Mouse (Mus musculus) CD4-positive, CD25-positive, alpha-beta regulatory T cell, adult 4 months (primary cell): Measurements from ENCODE around the gene Gja5. TPM values are rescaled to one million over a fixed set of nuclear protein-coding genes. Genes with fewer than 3 reads are reported as not detected.
A peak's percentile ranks its signal among the peaks of the same experiment; 100 is the strongest.

Source experiments
- ATAC-seq: one replicate; pipeline ENCODE4 v1.8.0; 2017
- polyA plus RNA-seq, 2 experiments: library from polyadenylated mRNA; unstranded; fragments of 100-300 nt; shearing (Covaris generic); gene quantifications; one replicate each; pipeline ENCODE4 v1.2.1; 2017

Gene Gja5
- polyA plus RNA-seq, 2 experiments from 2014 or later, result not detected

- no peak for ATAC-seq
These were observed 33.1 kb downstream of the Gja5 start for GRCm38 (mm10) chr3:96937606-96938005.

GRCm38 (mm10) chr3:96938738-96939137, 34.2 kb downstream of the Gja5 start:
- peak; percentile 72 for ATAC-seq

- no peak for ATAC-seq
These were observed 38.2 kb downstream of the Gja5 start for GRCm38 (mm10) chr3:96942706-96943105.

GRCm38 (mm10) chr3:96953489-96954233, 49.2 kb downstream of the Gja5 start:
- ATAC-seq, result no peak

- ATAC-seq, result no peak
These were observed 56.1 kb downstream of the Gja5 start for GRCm38 (mm10) chr3:96960597-96960996.

GRCm38 (mm10) chr3:96963088-96964034, 58.9 kb downstream of the Gja5 start:
- ATAC-seq, result no peak

GRCm38 (mm10) chr3:96970986-96971385, 66.5 kb downstream of the Gja5 start:
- no peak for ATAC-seq

- no peak for ATAC-seq
These were observed 70.0 kb downstream of the Gja5 start for GRCm38 (mm10) chr3:96974467-96974866.

- no peak for ATAC-seq
These were observed 71.1 kb downstream of the Gja5 start for GRCm38 (mm10) chr3:96975628-96976027.

GRCm38 (mm10) chr3:96977507-96977906, 73.0 kb downstream of the Gja5 start:
- no peak for ATAC-seq

- no peak for ATAC-seq
These were observed 74.0 kb downstream of the Gja5 start for GRCm38 (mm10) chr3:96978469-96978868.

- no peak for ATAC-seq
These were observed 74.5 kb downstream of the Gja5 start for GRCm38 (mm10) chr3:96979020-96979419.

- no peak for ATAC-seq
These were observed 77.3 kb downstream of the Gja5 start for GRCm38 (mm10) chr3:96981833-96982232.

GRCm38 (mm10) chr3:96982666-96983065, 78.2 kb downstream of the Gja5 start:
- ATAC-seq, result no peak

- ATAC-seq, result no peak
These were observed 88.0 kb downstream of the Gja5 start for GRCm38 (mm10) chr3:96992526-96992925.

- ATAC-seq, result no peak
These were observed 93.3 kb downstream of the Gja5 start for GRCm38 (mm10) chr3:96997770-96998169.

- ATAC-seq, result no peak
These were observed 98.6 kb downstream of the Gja5 start for GRCm38 (mm10) chr3:97003111-97003510.

- ATAC-seq, result no peak
These were observed 100.0 kb downstream of the Gja5 start for GRCm38 (mm10) chr3:97004509-97004908.

- ATAC-seq, result no peak
These were observed 102.5 kb downstream of the Gja5 start for GRCm38 (mm10) chr3:97007010-97007448.

- no peak for ATAC-seq
These were observed 120.7 kb downstream of the Gja5 start for GRCm38 (mm10) chr3:97025226-97025625.

- ATAC-seq, result no peak
These were observed 127.6 kb downstream of the Gja5 start for GRCm38 (mm10) chr3:97032053-97032496.

GRCm38 (mm10) chr3:97035558-97035957, 131.1 kb downstream of the Gja5 start:
- ATAC-seq, result no peak

GRCm38 (mm10) chr3:97037119-97037518, 132.6 kb downstream of the Gja5 start:
- ATAC-seq, result no peak

- ATAC-seq, result no peak
These were observed 135.2 kb downstream of the Gja5 start for GRCm38 (mm10) chr3:97039721-97040120.
